Mouse (Mus musculus) embryonic facial prominence, embryonic 11.5 days (tissue): ENCODE measurements around the gene Rtf2. TPM values are rescaled to one million over a fixed set of nuclear protein-coding genes. Genes with fewer than 3 reads are reported as not detected.

Experiments
- ATAC-seq: fragments of 200-750 bp; cut with Nextera tagmentation; replicated peaks from 2 replicates; pipeline ENCODE4 v1.8.0; 2017; ENCODE audit warnings: low read depth; ENCODE audit not compliant: insufficient number of reproducible peaks, low FRiP score, low TSS enrichment
- DNase-seq: peaks from one replicate; pipeline ENCODE4 v3.0.0-alpha.2; 2015; ENCODE audit warnings: low spot score
- H3K27ac ChIP-seq: fragments of 300-500 bp; sonication (generic); replicated peaks from 2 replicates; pipeline ENCODE4 v1.5.1; 2014; ENCODE audit warnings: mild to moderate bottlenecking, low read depth, low read length, control low read depth
- H3K27me3 ChIP-seq: fragments of 300-500 bp; sonication (generic); 2 replicates; pipeline ENCODE4 v1.6.1; 2014; ENCODE audit warnings: mild to moderate bottlenecking, low read length, moderate library complexity, mixed read lengths; ENCODE audit not compliant: control insufficient read depth, insufficient read depth
- H3K36me3 ChIP-seq: fragments of 300-500 bp; sonication (generic); replicated peaks from 2 replicates; pipeline ENCODE4 v1.6.1; 2014; ENCODE audit warnings: low read depth, mild to moderate bottlenecking, low read length, moderate library complexity, mixed read lengths; ENCODE audit not compliant: control insufficient read depth, insufficient read depth
- H3K4me1 ChIP-seq: fragments of 300-500 bp; sonication (generic); 2 replicates; pipeline ENCODE4 v1.6.1; 2014; ENCODE audit warnings: low read length, mixed read lengths; ENCODE audit not compliant: control insufficient read depth, insufficient read depth
- H3K4me2 ChIP-seq: fragments of 300-500 bp; sonication (generic); 2 replicates; pipeline ENCODE4 v1.6.1; 2014; ENCODE audit warnings: low read depth, mild to moderate bottlenecking, control low read depth, low read length, moderate library complexity
- H3K4me3 ChIP-seq: fragments of 300-500 bp; sonication (generic); 2 replicates; pipeline ENCODE4 v1.5.1; 2014; ENCODE audit warnings: low read depth, low read length, control low read depth
- H3K9ac ChIP-seq: fragments of 300-500 bp; sonication (generic); replicated peaks from 2 replicates; pipeline ENCODE4 v1.6.1; 2014; ENCODE audit warnings: mild to moderate bottlenecking, control low read depth, low read length
- H3K9me3 ChIP-seq: fragments of 300-500 bp; sonication (generic); replicated peaks from 2 replicates; pipeline ENCODE4 v1.6.1; 2016; ENCODE audit warnings: mild to moderate bottlenecking, low read length, inconsistent platforms, mixed read lengths; ENCODE audit not compliant: control insufficient read depth
- WGBS: fragments of 180-500 bp; shearing (Covaris S2); extraction: QIAGEN DNeasy Blood & Tissue Kit; methylation state at CpG from one replicate; pipeline ENCODE4 v1.1.7; 2014; 5-methylcytosine and 5-hydroxymethylcytosine counted together
- polyA plus RNA-seq: library from polyadenylated mRNA; unstranded; fragments of >200 nt; fragmentation: Nextera tagmentation; extraction: Ambion mirVana; gene quantifications from 2 replicates; pipeline ENCODE4 v1.2.1, GENCODE M21; 2014

The Rtf2 gene
- polyA plus RNA-seq, 1 experiment from 2014 or later: 80.9 TPM

DNA sequence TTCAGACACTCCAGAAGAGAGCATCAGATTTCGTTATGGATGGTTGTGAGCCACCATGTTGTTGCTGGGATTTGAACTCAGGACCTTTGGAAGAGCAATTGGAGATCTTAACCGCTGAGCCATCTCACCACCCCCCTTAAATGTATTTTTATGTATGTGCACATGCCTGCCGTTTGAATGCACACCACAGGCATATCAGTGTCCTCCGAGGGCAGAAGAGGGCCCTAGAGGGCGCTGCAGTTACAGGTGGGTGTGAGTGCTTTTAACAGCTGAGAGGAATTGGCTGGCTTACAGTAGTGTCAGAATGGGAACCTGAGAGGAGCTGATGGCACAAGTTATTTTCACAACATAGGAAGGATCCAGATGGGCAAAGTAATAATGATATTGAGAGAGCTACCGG, 34.6 kb downstream of the Rtf2 start:
- ATAC-seq (no peak), DNase-seq (peak; percentile 45)
- Histone ChIP-seq H3K27me3 (no peaks in the 10 kb centered on the region), H3K36me3 (no peaks in the 10 kb centered on the region), H3K4me3 (no peak overlapping the region), H3K4me2 (no peak overlapping the region), H3K27ac (no peak overlapping the region), H3K9me3 (no peaks in the 10 kb centered on the region), H3K9ac (no peak overlapping the region), H3K4me1 (no peaks in the 10 kb centered on the region)
- WGBS: 37% methylated on average over 6 of the region's 6 CpGs

DNA sequence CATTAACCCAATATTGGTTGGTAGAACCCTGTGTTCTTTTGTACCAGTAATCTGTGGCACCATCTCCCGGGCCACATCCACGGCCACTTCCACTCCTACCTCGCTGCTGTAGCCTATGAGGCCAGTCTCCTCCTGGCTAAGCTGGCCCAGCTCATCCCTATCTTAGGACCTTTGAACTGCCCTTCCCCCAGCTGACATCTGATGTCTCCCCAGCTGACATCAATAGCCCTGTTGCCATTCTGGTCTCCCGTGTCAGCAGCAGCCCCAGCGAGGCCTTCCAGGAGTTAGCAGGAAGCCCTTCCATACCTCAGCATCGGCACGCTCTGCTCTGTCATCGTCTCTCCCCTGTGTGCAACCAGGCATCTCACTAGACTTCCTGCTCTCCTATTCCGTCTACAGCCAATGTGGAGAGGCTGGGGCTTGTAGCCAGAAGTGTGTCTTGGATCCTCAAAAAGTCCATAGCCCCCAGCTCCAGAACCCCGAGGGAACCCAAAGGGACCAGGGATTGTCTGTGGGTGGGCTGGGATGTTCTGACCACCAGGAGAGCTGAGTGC, 36.4 kb downstream of the Rtf2 start:
- DNase-seq: no peak
- Histone ChIP-seq H3K9me3 (no peaks in the 10 kb centered on the region), H3K4me2 (no peak overlapping the region), H3K4me3 (no peak overlapping the region), H3K27me3 (no peaks in the 10 kb centered on the region), H3K27ac (no peak overlapping the region), H3K9ac (no peak overlapping the region), H3K36me3 (no peaks in the 10 kb centered on the region), H3K4me1 (no peaks in the 10 kb centered on the region)
- WGBS: 29% methylated on average over 10 of the region's 10 CpGs
- ATAC-seq: no peak

DNA sequence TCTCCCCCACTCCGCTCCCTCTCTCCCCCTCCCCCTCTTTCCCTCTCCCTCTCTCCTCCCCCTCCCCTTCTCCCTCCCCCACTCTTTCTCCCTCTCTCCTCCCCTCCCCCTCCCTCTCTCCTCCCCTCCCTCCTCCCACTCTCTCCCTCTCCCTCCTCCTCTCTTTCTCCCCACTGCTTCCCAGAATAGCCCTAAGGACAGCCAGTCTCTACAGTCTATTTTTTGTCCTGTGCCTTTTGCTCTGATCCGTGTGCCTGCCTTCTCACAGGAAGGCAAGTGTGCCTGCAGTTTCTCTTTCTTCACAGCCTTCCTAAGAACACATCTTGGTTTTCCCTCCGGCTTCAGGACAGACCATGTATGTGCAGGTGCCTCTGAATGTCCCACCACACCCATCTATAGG, 37.0 kb downstream of the Rtf2 start:
- no peak overlapping the region for H3K4me3 ChIP-seq
- no peaks in the 10 kb centered on the region for H3K27me3 ChIP-seq
- no peaks in the 10 kb centered on the region for H3K4me1 ChIP-seq
- ATAC-seq (0 out of 2 replicates have a peak, but pooled peaks have one; percentile 17), DNase-seq (no peak)
- H3K9ac ChIP-seq: no peak overlapping the region
- H3K9me3 ChIP-seq: no peaks in the 10 kb centered on the region
- H3K27ac ChIP-seq: no peak overlapping the region
- H3K36me3 ChIP-seq: no peaks in the 10 kb centered on the region
- H3K4me2 ChIP-seq: no peak overlapping the region
- 41% methylated on average over 3 of the region's 3 CpGs for WGBS

DNA sequence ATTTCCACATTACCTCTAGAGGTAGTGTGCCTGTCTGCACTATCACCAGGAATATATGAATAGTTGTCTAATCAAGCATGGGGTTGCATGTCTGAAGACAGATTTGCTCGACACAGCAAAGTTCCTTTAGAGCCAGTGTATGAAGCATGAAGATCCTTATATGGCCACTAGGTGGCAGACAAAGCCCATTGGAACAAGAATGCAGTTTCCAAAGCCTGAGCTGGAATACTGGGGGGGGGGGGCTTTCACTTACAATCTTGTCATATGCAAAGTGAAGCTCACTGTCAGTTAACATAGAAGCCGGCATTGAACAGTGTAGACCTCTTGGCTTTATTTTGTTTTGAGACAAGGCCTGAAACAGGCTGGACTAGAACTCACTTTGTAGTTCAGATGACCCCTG, 37.5 kb downstream of the Rtf2 start:
- no peak overlapping the region for H3K4me3 ChIP-seq
- H3K27me3 ChIP-seq: no peaks in the 10 kb centered on the region
- no peak overlapping the region for H3K9ac ChIP-seq
- ATAC-seq (0 out of 2 replicates have a peak, but pooled peaks have one; percentile 45), DNase-seq (peak; percentile 78)
- H3K4me2 ChIP-seq: no peak overlapping the region
- 0% methylated on average over 2 of the region's 2 CpGs for WGBS
- H3K4me1 ChIP-seq: no peaks in the 10 kb centered on the region
- no peaks in the 10 kb centered on the region for H3K9me3 ChIP-seq
- H3K36me3 ChIP-seq: no peaks in the 10 kb centered on the region
- no peak overlapping the region for H3K27ac ChIP-seq

DNA sequence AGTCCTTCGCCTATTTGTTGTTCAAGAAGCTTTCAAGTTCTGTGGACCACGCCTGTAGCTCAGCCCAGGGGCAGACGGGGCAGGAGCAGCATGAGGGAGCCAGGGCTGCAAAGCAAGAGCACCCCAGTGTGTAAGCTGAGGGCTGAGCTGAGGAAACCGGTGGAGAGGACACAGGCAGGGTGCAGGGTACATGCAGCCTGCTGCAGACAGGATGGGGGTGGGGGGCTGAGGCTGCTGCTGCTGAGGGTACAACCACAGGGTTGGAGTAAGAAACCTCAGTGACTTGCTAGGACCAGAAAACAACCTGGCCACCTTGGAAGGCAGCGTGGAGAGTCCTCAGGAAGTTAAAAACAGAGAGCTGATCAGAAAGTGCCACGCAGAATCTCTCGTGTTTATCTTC, 39.9 kb downstream of the Rtf2 start:
- Histone ChIP-seq H3K27ac (no peak overlapping the region), H3K9ac (no peak overlapping the region), H3K27me3 (no peaks in the 10 kb centered on the region), H3K4me2 (no peak overlapping the region), H3K4me3 (no peak overlapping the region), H3K9me3 (no peaks in the 10 kb centered on the region), H3K36me3 (no peaks in the 10 kb centered on the region), H3K4me1 (no peaks in the 10 kb centered on the region; the same call in 1 of the 2 replicates)
- DNase-seq (no peak), ATAC-seq (no peak)
- 65% methylated on average over 7 of the region's 7 CpGs for WGBS

DNA sequence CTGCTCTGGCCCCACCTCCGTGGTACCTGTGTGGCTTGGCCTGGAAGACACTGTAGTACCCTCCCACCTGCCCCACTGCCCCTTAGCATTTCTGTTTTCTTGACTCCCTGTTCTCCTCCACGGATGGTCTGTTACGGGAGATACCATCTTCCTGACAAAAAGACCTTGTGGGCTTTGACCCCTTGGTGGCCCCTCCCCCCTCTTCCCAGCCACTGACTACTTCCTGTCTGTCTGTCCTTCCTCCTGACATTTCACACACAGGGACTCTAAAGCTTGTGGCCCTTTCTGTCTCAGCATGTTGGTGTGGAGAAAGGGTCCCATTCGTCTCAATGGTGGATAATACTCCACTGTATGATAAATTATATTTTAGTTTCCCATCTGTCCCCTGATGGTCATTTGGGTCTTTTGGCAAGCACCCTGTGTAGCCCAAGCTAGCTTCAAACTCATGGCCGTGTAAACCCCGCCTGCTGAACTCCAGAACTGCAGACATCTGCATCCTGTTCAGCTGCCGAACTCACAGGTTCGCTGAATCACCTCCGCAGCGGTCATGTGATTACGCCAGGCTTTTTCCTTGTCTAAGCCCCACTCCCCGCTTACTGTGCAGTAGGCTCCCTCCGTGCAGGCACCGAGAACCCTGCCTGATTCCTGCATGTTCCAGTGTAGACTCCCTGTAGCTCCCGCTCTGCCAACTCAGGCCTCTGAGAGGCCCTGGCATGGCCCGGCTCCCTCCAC, 41.5 kb downstream of the Rtf2 start:
- ATAC-seq: no peak
- no peak overlapping the region for H3K27ac ChIP-seq
- no peaks in the 10 kb centered on the region; the same call in 1 of the 2 replicates for H3K4me1 ChIP-seq
- no peaks in the 10 kb centered on the region for H3K9me3 ChIP-seq
- H3K27me3 ChIP-seq: no peaks in the 10 kb centered on the region
- DNase-seq: no peak
- H3K36me3 ChIP-seq: no peaks in the 10 kb centered on the region
- H3K4me3 ChIP-seq: no peak overlapping the region
- H3K9ac ChIP-seq: no peak overlapping the region
- H3K4me2 ChIP-seq: no peak overlapping the region
- 82% methylated on average over 16 of the region's 16 CpGs for WGBS

DNA sequence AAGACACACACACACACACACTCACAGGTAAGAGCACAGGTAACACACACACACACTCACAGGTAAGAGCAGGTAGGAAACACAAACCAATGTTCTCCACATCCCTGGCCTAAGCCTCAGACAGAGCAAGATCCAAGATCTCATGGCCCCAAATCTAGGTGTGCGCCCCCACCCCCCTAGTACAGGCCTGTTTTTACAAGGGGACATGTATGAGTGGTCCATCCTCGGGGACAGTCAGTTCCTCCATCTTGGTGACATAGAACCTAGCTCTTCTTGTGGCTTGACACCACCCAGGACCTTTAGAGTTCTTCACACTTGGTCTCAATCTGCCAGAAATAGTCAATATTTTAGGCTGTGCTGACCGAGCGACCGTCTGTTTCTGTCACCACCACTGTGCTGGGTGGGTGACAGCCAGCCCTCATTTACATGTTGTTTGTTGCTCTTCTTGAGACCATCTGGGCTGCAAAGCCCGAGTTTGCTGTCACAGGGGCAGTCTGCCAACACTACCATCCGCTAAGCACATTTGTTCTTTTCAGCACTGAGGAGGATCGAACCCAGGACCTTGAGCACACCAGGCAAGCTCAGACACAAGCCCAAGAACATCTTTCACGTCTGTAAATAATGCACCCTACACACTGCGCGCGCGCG, 43.5 kb downstream of the Rtf2 start:
- Histone ChIP-seq H3K4me2 (no peak overlapping the region), H3K9ac (no peak overlapping the region), H3K9me3 (no peaks in the 10 kb centered on the region), H3K4me1 (no peaks in the 10 kb centered on the region; the same call in 1 of the 2 replicates), H3K27ac (no peak overlapping the region), H3K36me3 (no peaks in the 10 kb centered on the region), H3K4me3 (no peak overlapping the region), H3K27me3 (no peaks in the 10 kb centered on the region)
- no peak for ATAC-seq
- WGBS: 85% methylated on average over 14 of the region's 14 CpGs
- no peak for DNase-seq
